Mouse (Mus musculus): ENCODE results near the gene Dach1. TPM values are rescaled to one million over a fixed set of nuclear protein-coding genes. Genes with fewer than 3 reads are reported as not detected.
A peak's percentile ranks its signal among the peaks of the same experiment; 100 is the strongest.

Gene Dach1
- total and polyA plus RNA-seq, 2 experiments from 2014 or later: 14.7 to 23.8 TPM

- DNase-seq (ENCODE audit: low spot score): no peak
- ATAC-seq: no peak
- Histone ChIP-seq H3K27me3 (ENCODE audit: insufficient read depth, low read length) (no peaks in the 10 kb centered on the region), H3K4me1 (ENCODE audit: insufficient read depth, low read length) (no peaks in the 10 kb centered on the region), H3K27ac (no peak overlapping the region), H3K4me2 (ENCODE audit: low read depth, low read length) (no peak overlapping the region), H3K9ac (replicated peaks; ENCODE audit: low read length) (no peak overlapping the region), H3K36me3 (ENCODE audit: insufficient read depth, low read length) (no peaks in the 10 kb centered on the region), H3K4me3 (ENCODE audit: low read length) (no peak overlapping the region), H3K9me3 (ENCODE audit: low read length) (no peaks in the 10 kb centered on the region)
- TF ChIP-seq CTCF (IDR thresholded peaks at IDR 0.05; ENCODE audit: low read depth): no peak
- WGBS: 88% methylated on average over 5 of the region's 5 CpGs
Measured at GRCm38 (mm10) chr14:97839275-97839674, 330.3 kb downstream of the Dach1 start.

- Histone ChIP-seq H3K36me3 (ENCODE audit: insufficient read depth, low read length) (no peaks in the 10 kb centered on the region), H3K27ac (no peak overlapping the region), H3K4me2 (ENCODE audit: low read depth, low read length) (no peak overlapping the region), H3K4me3 (ENCODE audit: low read length) (no peak overlapping the region), H3K9me3 (ENCODE audit: low read length) (no peaks in the 10 kb centered on the region), H3K9ac (replicated peaks; ENCODE audit: low read length) (no peak overlapping the region), H3K4me1 (ENCODE audit: insufficient read depth, low read length) (no peaks in the 10 kb centered on the region), H3K27me3 (ENCODE audit: insufficient read depth, low read length) (no peaks in the 10 kb centered on the region)
- DNase-seq (ENCODE audit: low spot score) (no peak), ATAC-seq (no peak)
- peak; percentile 36 for TF ChIP-seq CTCF (IDR thresholded peaks at IDR 0.05; ENCODE audit: low read depth)
- WGBS: 77% methylated on average over 3 of the region's 3 CpGs
Measured at GRCm38 (mm10) chr14:97829865-97830264, 339.7 kb downstream of the Dach1 start.

GRCm38 (mm10) chr14:97814555-97815175 lies 354.9 kb downstream of the Dach1 start:
- H3K4me1 ChIP-seq (ENCODE audit: insufficient read depth, low read length): no peaks in the 10 kb centered on the region
- H3K4me2 ChIP-seq (ENCODE audit: low read depth, low read length): no peak overlapping the region
- H3K27me3 ChIP-seq (ENCODE audit: insufficient read depth, low read length): no peaks in the 10 kb centered on the region
- H3K9me3 ChIP-seq (ENCODE audit: low read length): no peaks in the 10 kb centered on the region
- ATAC-seq (no peak), DNase-seq (ENCODE audit: low spot score) (peak; percentile 58)
- H3K9ac ChIP-seq (replicated peaks; ENCODE audit: low read length): no peak overlapping the region
- 49% methylated on average over 7 of the region's 7 CpGs for WGBS
- H3K36me3 ChIP-seq (ENCODE audit: insufficient read depth, low read length): no peaks in the 10 kb centered on the region
- H3K27ac ChIP-seq: no peak overlapping the region
- no peak overlapping the region for H3K4me3 ChIP-seq (ENCODE audit: low read length)
- TF ChIP-seq CTCF (IDR thresholded peaks at IDR 0.05; ENCODE audit: low read depth): no peak

DNA sequence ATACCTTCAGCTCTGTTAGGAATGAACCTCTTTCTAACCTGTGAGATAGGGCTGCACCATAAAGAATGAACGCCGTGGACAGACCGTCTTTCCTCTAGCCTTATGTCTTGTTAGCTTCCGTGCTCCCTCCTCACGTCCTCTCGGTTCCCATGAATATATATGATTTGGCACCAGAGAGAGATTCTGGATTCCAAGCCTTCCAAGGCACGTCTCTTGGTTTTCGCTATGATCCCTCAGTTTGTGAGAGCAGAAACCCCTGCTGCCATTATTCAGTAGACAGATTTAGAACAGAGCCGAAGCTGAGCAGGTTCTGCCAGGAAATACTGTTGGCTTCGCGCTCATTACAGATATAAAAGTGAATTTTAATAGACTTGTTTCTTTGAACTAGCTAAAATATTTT lies 356.0 kb downstream of the Dach1 start:
- no peaks in the 10 kb centered on the region for H3K27me3 ChIP-seq (ENCODE audit: insufficient read depth, low read length)
- WGBS: 39% methylated on average over 11 of the region's 11 CpGs
- no peaks in the 10 kb centered on the region for H3K4me1 ChIP-seq (ENCODE audit: insufficient read depth, low read length)
- no peak for TF ChIP-seq CTCF (IDR thresholded peaks at IDR 0.05; ENCODE audit: low read depth)
- no peak overlapping the region for H3K4me3 ChIP-seq (ENCODE audit: low read length)
- ATAC-seq (no peak), DNase-seq (ENCODE audit: low spot score) (peak; percentile 49)
- H3K9me3 ChIP-seq (ENCODE audit: low read length): no peaks in the 10 kb centered on the region
- peak overlapping the region; percentile 16; the same call in 1 of the 2 replicates for H3K4me2 ChIP-seq (ENCODE audit: low read depth, low read length)
- H3K9ac ChIP-seq (replicated peaks; ENCODE audit: low read length): no peak overlapping the region
- no peak overlapping the region for H3K27ac ChIP-seq
- H3K36me3 ChIP-seq (ENCODE audit: insufficient read depth, low read length): no peaks in the 10 kb centered on the region

- WGBS: 85% methylated on average over 5 of the region's 5 CpGs
- ATAC-seq: no peak
Measured at GRCm38 (mm10) chr14:97795385-97795952, 374.1 kb downstream of the Dach1 start.

GRCm38 (mm10) chr14:97774135-97774767 lies 395.3 kb downstream of the Dach1 start:
- Histone ChIP-seq H3K27me3 (ENCODE audit: insufficient read depth, low read length) (no peaks in the 10 kb centered on the region), H3K27ac (no peak overlapping the region), H3K9ac (replicated peaks; ENCODE audit: low read length) (no peak overlapping the region), H3K36me3 (ENCODE audit: insufficient read depth, low read length) (no peaks in the 10 kb centered on the region), H3K4me3 (ENCODE audit: low read length) (no peak overlapping the region), H3K4me1 (ENCODE audit: insufficient read depth, low read length) (no peaks in the 10 kb centered on the region), H3K9me3 (ENCODE audit: low read length) (peaks cover 2% of the 10 kb centered on the region; the same call in 1 of the 2 replicates), H3K4me2 (ENCODE audit: low read depth, low read length) (no peak overlapping the region)
- ATAC-seq (no peak), DNase-seq (ENCODE audit: low spot score) (no peak)
- no peak for TF ChIP-seq CTCF (IDR thresholded peaks at IDR 0.05; ENCODE audit: low read depth)
- 71% methylated on average over 2 of the region's 2 CpGs for WGBS

More at GRCm38 (mm10) chr14:97795385-97795952, 374.1 kb downstream of the Dach1 start:
- Histone ChIP-seq H3K4me1 (ENCODE audit: insufficient read depth, low read length) (no peaks in the 10 kb centered on the region), H3K9me3 (ENCODE audit: low read length) (no peaks in the 10 kb centered on the region), H3K4me3 (ENCODE audit: low read length) (no peak overlapping the region), H3K9ac (replicated peaks; ENCODE audit: low read length) (no peak overlapping the region), H3K4me2 (ENCODE audit: low read depth, low read length) (no peak overlapping the region), H3K27me3 (ENCODE audit: insufficient read depth, low read length) (no peaks in the 10 kb centered on the region), H3K27ac (no peak overlapping the region), H3K36me3 (ENCODE audit: insufficient read depth, low read length) (no peaks in the 10 kb centered on the region)
- TF ChIP-seq CTCF (IDR thresholded peaks at IDR 0.05; ENCODE audit: low read depth): no peak
- DNase-seq (ENCODE audit: low spot score): no peak

DNA sequence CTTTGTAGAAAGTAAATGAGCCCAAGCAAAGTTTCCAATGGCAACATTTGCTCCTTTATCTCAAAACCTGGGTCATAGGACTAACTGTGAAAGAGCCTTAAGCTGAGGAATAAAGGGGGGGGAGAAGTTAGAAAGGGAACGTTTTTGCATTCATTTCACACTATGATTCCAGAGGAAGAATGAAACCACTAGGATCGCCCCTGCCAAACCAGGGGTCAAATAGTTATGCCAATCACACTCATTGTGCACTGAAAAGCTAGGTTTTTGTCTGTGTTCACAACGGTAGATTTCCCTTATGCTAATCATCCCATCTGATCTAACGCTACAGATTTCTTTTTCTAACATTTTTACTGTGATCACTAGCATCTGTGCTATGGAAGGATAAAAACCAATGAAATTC lies 415.2 kb downstream of the Dach1 start:
- 12% methylated on average over 4 of the region's 4 CpGs for WGBS
- Histone ChIP-seq H3K9me3 (ENCODE audit: low read length) (no peaks in the 10 kb centered on the region), H3K27ac (no peak overlapping the region), H3K27me3 (ENCODE audit: insufficient read depth, low read length) (no peaks in the 10 kb centered on the region), H3K4me2 (ENCODE audit: low read depth, low read length) (no peak overlapping the region), H3K9ac (replicated peaks; ENCODE audit: low read length) (no peak overlapping the region), H3K4me1 (ENCODE audit: insufficient read depth, low read length) (no peaks in the 10 kb centered on the region), H3K36me3 (ENCODE audit: insufficient read depth, low read length) (no peaks in the 10 kb centered on the region), H3K4me3 (ENCODE audit: low read length) (no peak overlapping the region)
- TF ChIP-seq CTCF (IDR thresholded peaks at IDR 0.05; ENCODE audit: low read depth): no peak
- DNase-seq (ENCODE audit: low spot score) (peak; percentile 2), ATAC-seq (no peak)
